Mouse (Mus musculus): Measurements from ENCODE around the gene Camta1. TPM values are rescaled to one million over a fixed set of nuclear protein-coding genes. Genes with fewer than 3 reads are reported as not detected.

The Camta1 gene
- total RNA-seq, 2 experiments from 2014 or later: 200 to 223 TPM

DNA sequence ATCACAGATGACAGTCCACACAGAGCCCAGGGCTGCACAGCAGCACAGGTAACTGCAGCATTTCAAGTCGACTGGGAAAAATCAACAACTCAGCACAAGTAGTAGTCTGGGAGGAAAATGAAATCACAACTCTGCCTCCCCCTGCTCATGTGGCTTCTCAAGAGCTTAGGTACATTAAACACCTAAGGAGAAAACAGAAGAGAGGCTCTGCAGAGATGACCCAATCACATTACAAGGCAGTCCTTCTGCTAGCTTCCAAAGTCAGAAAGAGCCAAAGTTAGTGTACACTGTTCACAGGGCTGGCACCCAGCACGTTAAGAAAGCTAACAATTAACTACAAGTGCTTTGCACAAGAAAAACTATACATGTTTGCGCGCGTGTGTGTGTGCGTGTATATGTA, 56.6 kb downstream of the Camta1 start:
- intact Hi-C loops (cut with DNase I): no loop called here
- no peak for DNase-seq (ENCODE audit: extremely low spot score in 1 of 2, low spot score in 2 of 2)

DNA sequence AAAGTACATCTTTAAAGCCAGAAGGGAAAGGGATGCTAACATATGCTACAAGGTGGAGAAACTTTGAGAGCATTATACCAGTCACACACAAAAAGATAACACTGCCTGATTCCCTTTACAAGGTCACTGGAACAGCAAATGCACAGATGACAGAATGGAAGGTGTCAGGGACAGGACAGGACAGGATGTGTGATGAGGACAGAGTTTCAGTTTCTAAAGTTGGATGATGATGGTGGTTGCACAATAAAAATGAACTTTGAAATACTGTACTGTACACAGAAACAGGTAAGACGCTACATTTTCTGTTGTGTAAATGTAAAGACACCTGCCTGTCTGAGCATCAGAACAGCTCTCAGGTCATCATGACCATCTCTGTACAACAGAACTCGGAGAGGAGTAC, 57.5 kb downstream of the Camta1 start:
- intact Hi-C loops (cut with DNase I): no loop called here

DNA sequence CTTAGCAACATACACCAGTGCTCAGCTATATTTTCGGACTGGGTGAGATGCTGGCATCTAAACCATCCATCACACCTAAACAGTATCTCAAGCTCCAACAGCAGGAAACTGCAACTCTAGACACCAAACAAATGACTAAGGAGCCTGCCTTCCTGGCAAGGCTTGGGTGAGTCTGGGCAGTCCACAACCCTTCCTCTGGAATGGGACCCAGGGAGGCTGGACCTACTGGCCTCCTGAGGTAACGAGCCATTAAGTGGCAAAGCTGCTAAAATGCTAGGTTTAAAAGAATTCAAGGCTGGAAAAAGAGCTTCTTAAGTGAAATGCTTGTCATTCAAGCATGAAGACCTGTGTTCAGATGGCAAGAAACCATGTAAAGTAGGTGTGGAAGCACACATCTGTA, 63.0 kb downstream of the Camta1 start:
- intact Hi-C loops (cut with DNase I): no loop called here
- DNase-seq (ENCODE audit: extremely low spot score in 1 of 2, low spot score in 2 of 2): no peak

More for the DNA sequence above, 57.5 kb downstream of the Camta1 start:
- DNase-seq (ENCODE audit: extremely low spot score in 1 of 2, low spot score in 2 of 2): no peak

DNA sequence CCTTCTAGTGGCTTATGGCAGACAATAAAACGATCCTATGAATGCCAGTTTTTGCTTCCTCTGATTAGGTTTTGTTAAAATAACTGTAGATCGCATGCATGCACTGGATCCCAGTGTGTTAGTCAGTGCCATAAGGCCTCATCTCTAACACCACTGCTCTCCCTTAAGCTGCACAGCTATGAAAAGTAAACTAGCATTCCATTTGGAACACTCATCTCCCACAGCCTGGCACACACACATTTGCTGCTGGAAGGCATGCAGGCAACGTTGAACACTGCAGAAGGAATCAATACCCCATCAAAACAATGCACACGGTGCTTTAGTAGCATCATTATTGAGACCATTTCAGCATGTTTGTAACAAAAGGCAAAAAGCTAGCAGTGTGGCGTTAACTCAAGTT, 68.0 kb downstream of the Camta1 start:
- DNase-seq (ENCODE audit: extremely low spot score in 1 of 2, low spot score in 2 of 2): no peak
- intact Hi-C loops (cut with DNase I): no loop called here

DNA sequence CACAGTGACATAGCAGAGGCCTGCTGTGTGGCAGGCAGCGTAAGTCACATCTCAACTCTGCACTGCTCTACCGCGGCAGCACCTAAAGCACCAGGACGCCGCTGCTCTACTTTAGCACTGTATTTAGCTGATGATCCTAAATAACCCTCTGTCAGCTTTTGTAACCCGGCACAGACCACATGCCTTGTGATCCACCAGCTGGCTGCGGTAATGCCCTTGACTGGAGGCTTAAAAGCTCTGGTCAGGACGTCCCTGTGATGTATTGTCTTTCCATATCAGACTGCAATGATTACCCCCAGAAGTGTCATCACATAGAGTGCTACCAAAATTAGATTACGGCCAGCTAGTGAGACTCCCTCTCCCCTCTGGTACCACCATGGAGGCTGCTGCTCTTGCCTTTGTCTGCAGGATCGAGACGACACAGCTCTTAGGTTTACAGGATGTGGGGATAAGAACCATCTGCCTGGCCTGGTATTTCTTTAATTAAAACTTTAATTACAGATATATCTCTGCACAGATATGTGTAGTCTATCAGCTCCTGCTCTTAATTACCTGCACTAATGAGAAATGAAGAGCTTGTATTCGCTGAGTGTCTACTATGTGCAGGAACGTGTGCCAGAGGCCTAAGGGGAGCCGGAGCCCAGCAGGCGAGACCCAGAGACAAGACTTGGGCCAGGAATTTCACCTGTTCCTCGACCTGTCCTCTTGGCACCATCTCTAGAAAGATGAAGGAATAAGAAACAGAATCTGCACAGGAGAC, 74.5 kb downstream of the Camta1 start:
- intact Hi-C loops (cut with DNase I): no loop called here
- no peak for DNase-seq (ENCODE audit: extremely low spot score in 1 of 2, low spot score in 2 of 2)

DNA sequence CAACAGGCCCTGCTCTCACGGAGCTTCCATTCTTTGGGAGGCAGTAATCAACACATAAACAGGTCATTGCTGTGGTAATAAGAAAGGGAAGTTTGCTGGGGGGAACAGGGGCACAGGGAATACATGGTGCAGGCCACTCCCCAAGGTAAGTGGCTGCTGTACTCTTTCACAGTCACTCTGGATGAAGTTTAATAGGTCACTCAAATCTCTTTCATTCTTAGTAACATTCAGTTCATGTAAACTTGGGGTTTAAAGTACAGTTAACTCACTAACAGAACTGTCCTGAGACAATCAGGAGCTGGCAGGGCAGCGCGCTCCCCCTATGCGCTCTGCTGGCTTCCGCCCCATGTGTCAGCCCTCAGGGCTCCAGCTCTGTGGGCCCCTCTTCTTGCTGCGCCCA, 81.2 kb downstream of the Camta1 start:
- intact Hi-C loops (cut with DNase I): no loop called here
- DNase-seq (ENCODE audit: extremely low spot score in 1 of 2, low spot score in 2 of 2): no peak

DNA sequence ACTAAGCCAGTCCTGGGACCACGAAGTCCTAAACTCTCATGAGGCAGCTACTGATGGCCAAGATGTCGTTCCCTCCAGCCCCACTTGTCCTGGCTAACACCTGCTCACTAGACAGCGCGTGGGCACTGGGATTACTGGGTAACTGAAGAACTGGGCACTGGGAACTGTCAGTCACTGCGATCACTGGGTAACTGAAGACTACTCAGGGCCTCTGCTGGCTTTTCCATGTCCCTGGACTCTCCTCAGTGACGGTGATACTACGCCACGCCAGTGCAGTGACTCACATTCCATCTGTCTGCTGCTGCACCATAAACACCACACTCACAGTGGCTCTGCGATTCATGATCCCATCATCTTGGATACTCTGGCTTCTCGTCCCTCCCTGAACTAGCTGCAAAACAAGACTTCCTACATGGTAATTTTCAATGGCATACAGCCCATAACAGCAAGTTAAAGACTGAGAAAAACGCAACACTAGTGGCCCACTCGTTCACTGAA, 81.7 kb downstream of the Camta1 start:
- intact Hi-C loops (cut with DNase I): no loop called here
- peak in 1 of 2 experiments; percentile 7 for DNase-seq (ENCODE audit: extremely low spot score in 1 of 2, low spot score in 2 of 2)

DNA sequence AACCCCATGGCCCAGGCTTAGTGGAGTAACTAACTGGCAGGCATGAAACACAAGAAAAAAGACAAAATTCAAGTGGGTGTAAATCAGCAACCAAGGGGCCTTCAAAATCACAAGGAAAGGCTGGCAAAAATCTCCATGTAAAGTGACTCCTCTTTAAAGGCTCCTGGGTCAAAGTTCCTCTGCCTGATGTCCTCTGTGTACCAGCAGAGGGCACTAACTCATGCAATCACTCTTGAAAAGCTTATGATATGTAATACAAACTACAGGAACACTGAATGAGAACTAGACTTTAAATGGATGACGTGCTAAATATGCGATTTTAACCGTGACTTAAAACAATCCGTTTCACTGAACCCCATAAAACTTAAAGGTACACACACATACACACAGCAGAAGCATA, 83.2 kb downstream of the Camta1 start:
- DNase-seq (ENCODE audit: extremely low spot score in 1 of 2, low spot score in 2 of 2): no peak
- intact Hi-C loops (cut with DNase I): no loop called here

DNA sequence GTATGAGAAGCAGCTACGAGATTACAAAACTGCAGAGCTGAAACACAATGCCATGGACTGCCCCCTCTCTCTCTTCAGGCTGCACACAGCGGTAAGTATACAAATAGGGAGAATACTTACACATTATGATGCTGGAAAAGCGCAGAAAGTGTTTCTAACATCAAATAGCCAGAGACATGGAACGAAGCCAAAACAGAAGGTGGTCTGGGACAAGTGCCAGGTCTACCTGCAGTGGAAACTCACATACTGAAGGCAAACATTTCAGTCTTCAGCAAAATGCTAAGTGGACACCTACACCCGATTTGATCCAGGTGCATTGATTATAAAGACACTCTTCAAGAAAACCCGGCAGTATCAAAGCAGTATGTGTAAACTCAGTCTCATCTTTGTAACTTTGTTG, 84.2 kb downstream of the Camta1 start:
- no peak for DNase-seq (ENCODE audit: extremely low spot score in 1 of 2, low spot score in 2 of 2)
- intact Hi-C loops (cut with DNase I): no loop called here

DNA sequence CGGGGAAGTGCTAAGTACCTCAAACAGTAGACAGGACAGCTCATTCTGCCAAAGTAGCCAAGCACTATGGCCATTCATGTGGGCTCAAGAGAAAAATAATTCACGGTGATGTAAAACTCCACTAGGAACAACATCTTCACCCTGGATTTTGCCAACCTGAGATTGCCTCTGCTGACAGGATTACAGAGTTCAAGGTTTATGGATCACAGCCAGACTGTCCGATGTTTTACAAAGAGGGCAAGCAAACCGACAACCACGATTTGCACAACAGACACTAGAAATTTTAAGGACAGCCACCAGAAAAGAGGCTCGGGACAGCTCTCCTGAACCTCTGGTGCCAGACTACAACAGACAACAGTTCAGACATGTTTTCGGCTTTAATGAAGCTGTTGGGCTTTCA, 86.2 kb downstream of the Camta1 start:
- intact Hi-C loops (cut with DNase I): no loop called here
- no peak for DNase-seq (ENCODE audit: extremely low spot score in 1 of 2, low spot score in 2 of 2)

DNA sequence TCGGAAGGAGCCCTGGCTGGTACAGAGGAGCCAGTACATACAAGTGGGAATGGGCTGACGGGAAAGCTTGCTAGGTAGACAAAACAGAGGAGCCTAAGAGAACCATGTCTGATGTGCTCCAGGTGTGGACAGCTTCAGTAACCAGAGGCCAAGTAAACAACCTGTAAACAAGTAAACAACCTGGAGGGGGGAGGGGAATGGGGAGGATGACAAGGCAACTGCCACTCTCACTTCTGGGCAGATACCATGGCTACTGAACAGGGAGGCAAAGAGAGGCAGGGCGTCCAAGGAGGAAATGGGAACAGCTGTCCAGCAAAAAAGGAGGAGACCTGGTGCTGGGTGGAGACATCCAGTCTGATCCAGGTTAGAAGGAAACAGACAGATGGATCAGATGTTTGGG, 88.0 kb downstream of the Camta1 start:
- peak in 1 of 2 experiments; percentile 13 for DNase-seq (ENCODE audit: extremely low spot score in 1 of 2, low spot score in 2 of 2)
- intact Hi-C loops (cut with DNase I): no loop called here

DNA sequence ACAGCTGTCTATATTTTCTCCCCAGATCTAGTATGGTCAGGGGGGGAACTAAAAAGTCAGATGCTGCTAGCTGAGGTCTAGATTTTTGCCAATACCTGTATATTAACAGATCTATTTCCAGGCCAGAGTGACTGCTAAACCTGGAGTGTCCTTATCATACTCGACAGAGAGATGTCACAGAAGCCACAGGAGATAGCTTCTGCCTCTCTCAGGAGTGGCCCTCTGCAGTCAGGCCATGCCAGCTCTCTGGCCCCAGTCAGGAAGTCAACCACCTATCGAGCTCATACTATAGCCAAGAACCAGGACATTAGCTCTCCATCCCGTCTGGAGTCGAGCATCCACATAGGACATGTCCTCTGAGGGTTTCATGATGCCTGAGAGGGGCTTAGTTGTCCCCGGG, 88.7 kb downstream of the Camta1 start:
- no peak for DNase-seq (ENCODE audit: extremely low spot score in 1 of 2, low spot score in 2 of 2)
- intact Hi-C loops (cut with DNase I): no loop called here

DNA sequence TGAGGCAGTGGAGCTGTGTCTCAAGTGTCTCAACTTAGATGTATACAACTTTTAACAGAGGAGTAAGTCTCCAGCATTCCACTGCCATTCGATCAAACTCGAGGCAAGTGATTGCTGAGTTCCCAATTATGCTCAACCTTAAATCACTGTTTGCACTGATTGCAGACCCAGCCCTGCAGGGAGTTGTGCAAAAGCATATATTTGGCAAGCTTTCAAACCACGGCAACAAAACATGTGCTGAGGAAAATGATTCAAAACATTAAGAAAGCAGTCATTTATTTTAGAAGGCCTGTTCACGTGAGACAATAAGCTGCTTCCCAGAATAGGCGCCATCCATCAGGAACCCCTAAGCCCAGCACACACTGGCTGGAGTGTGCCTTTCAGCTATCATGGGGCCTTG, 91.0 kb downstream of the Camta1 start:
- intact Hi-C loops (cut with DNase I): no loop called here

DNA sequence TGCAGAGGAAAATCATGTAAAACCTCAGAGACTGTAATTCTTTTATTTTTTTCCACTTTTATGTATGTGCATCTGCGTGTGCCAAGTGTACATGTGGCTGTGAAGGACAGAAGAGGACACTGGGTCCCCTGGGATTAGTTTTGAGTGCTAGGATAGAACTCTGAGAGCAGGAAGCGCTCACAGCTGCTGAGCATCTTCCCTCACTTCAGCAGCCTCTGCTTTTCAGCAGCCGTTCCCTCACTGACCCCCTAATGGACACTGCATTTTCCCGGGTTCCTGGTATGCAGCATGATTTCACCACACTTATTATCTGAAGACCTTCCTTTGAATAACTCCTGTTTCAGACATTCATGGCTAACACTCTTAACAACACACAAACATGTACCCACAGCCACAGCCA, 93.9 kb downstream of the Camta1 start:
- no peak for DNase-seq (ENCODE audit: extremely low spot score in 1 of 2, low spot score in 2 of 2)
- intact Hi-C loops (cut with DNase I): no loop called here

More for the DNA sequence above, 91.0 kb downstream of the Camta1 start:
- DNase-seq (ENCODE audit: extremely low spot score in 1 of 2, low spot score in 2 of 2): no peak

DNA sequence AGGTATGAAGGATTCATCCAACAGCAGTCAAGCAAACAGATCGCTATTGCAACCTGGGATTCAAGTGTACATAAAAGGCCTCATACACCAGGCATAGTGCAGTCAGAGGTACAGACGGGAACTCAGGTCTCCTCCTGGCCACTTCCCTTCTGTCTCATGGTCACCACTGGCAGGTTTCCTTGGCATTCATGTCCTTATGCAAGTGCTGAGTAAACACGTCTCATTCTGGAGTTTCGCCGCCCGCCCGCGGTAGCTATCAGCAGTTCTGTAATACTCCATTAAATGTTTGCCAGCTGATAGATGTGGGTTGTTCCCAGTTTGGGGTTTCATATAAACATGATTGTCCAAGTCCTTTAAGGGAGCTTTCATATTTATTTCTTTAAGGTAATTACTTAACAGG, 94.3 kb downstream of the Camta1 start:
- intact Hi-C loops (cut with DNase I): no loop called here
- no peak for DNase-seq (ENCODE audit: extremely low spot score in 1 of 2, low spot score in 2 of 2)

DNA sequence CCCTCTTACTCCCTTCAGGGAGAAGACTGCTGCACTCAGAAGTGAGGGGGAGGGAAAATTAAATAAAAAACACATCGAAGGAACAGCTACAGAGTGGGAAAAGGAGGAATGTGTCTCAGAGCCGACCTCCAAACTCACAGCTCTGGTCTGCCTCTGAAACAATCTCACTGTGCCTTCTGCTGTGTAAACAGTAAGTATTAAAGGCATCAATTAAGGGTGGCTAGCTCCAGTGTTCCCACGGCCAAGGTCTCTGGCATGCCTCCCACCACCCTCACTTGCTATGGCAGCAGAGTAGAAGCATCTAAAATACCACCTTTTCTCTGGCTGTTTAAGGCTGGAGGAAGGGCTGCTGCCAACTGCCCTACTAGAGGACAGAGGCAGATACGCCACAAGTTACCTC, 96.3 kb downstream of the Camta1 start:
- intact Hi-C loops (cut with DNase I): no loop called here
- peak in 1 of 2 experiments; percentile 34 for DNase-seq (ENCODE audit: extremely low spot score in 1 of 2, low spot score in 2 of 2)

DNA sequence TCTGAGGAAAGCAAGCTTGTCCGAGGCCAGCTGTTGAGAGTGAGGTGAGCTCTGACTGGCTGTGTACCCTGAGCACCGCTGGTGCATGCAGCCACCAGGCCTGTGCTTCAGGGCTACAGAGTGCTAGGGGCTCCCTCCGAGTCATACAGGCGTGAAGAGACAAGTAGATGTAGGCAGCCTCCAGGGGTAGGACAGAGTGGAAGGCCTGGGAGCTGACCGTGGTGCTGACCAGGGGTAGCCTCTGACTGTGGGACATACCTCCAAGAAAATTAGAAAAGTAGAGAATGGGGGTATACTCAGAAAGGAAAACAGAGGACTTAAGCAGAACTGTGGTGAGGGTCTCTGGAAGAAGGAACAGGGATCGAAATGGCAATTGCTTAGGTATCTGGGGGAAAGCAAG, 97.7 kb downstream of the Camta1 start:
- intact Hi-C loops (cut with DNase I): no loop called here
- DNase-seq (ENCODE audit: extremely low spot score in 1 of 2, low spot score in 2 of 2): no peak

DNA sequence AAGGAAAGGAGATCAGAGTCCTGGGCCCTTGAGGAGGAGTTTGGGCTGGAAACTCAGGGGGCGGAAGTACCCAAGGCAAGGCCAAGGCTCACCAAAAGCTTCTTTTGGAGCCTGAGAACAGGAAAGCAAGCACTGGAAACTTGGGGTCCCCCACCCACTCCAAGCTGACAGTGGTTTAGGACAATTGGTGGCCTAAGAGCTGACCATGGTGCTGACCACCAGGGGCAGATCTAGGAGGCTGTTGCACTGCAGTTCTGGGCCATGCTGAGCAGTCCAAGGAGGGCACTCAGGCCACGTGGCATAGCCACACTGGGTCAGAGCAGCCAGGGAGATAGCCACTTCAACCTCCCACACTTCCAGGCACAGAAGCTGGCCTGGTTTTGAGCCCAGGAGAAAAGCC, 102.6 kb downstream of the Camta1 start:
- intact Hi-C loops (cut with DNase I): no loop called here
- no peak for DNase-seq (ENCODE audit: extremely low spot score in 1 of 2, low spot score in 2 of 2)

DNA sequence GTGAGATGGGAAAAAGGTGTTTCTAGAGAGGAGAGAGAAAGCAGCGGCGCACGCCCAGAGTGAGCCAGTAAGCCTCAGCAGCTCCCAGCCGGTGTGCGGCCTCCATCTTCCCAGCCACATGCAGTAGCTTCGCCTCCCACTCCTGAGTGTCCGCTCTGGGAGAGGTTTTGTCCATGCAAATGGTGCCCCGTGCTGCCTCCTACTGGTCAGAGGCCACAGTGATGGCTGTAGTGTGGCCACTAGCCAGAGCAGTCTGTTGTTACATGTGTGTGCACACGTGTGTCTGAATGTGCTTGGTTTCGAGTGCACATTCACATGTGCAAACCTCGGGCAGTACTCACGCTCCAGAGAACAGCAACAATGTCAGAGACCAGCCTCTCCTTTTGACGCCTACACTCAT, 103.3 kb downstream of the Camta1 start:
- intact Hi-C loops (cut with DNase I): no loop called here
- no peak for DNase-seq (ENCODE audit: extremely low spot score in 1 of 2, low spot score in 2 of 2)

DNA sequence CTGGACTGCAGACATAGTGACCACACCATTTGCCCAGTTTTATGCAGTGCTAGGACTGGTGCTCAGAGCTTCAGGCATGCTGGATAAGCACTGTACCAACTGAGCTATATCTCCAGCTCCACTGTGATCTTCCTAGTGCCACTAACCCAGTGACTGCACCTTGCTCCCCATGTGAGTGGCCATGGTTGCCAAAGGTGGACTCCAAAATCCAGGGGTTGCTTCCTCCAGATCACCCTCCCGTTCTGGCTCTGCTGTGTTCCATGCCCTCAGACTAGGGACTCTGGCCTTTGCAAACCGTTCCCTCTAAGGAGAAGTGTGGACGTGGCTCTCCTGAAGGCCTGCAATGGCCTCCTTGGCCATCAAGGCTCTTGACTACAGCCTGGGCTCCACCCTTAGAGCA, 104.4 kb downstream of the Camta1 start:
- intact Hi-C loops (cut with DNase I): no loop called here
- no peak for DNase-seq (ENCODE audit: extremely low spot score in 1 of 2, low spot score in 2 of 2)

DNA sequence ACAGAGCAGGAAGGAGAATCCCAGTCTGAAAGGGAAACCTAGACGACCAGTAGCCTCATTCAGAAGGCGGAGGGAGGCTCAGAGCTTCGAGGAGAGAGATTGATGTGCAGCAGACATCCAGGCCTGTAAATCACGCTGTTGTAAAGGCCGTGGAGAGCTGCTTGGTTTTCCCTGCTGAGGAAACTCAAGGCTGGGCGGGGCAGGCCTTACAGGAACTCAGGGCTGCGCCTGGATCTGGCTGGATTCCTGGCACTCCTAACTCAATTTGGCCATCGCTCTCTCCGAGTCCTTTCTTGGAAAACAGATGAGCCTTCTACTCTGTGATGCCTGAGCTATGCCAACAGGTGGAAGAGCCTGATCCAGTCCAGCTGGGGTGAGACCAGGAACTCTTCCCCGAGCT, 105.3 kb downstream of the Camta1 start:
- intact Hi-C loops (cut with DNase I): no loop called here
- DNase-seq (ENCODE audit: extremely low spot score in 1 of 2, low spot score in 2 of 2): no peak
